Mouse (Mus musculus) NIH3T3 (cell line): Measurements from ENCODE around the gene Pcdh15.
A peak's percentile ranks its signal among the peaks of the same experiment; 100 is the strongest.

Experiments used
- DNase-seq: peaks from one replicate; pipeline ENCODE4 v3.0.0-alpha.2; 2012; ENCODE audit warnings: low read depth

Pcdh15 gene

GRCm38 (mm10) chr10:74569603-74570002 lies 1470.5 kb downstream of the Pcdh15 start:
- DNase-seq = no peak

- DNase-seq = no peak
Measured at GRCm38 (mm10) chr10:74579924-74580323, 1480.8 kb downstream of the Pcdh15 start.

DNA sequence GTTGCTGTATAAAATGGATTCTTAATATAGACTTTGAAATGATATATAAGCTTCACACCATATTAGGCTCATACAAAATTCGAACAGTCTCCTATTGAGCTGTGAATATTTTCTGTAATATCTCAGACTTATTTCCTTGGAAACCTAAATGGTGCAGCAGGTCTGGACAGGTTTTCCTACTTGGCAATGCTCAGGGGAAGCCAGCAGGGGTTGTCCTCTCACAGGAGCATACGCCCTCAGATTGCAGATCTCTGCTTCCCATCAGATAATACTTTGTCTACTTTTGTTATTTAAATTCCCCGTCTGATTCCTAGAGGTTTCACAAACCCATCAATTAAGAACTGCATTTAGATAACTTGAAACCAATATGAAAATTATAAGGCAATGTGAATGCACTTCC lies 1492.7 kb downstream of the Pcdh15 start:
- DNase-seq = no peak

DNA sequence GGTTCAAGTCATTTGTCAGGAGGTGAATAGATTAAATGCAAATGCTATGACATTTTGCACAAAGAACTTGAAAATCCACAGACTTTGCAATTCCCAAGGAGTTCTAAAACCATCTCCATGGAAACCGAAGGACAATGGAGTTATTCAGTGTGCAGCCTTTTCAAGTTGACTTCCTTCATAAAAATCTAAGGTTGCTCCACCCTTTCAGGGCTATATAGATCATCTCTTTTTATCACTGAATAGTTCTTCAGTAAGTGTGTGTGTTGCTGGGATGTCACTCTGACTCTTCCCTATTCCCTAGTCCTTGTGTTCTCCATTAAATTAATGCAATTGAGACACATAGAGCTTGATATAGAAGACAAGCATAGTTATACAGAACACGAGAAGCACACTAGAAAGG lies 1508.5 kb downstream of the Pcdh15 start:
- no peak for DNase-seq

DNA sequence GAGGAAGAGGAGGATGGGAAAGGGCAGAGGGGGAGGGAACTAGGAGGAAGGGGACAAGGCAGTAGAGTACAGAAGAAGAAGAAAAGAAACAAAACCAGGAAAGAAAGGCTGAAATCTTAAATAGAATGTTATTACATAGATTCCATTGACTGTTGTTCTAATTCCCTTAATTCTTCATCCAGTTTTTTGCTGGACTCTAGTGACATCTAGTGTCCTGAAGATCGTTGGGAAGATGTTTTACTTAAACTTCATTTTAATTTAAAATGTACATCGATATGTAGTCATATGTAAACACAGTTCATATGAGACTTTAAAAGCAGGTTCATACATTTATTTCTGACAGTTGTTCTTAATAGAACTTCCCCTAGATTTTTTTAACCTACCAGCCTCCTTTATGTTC lies 1522.7 kb downstream of the Pcdh15 start:
- DNase-seq = peak; percentile 68

DNA sequence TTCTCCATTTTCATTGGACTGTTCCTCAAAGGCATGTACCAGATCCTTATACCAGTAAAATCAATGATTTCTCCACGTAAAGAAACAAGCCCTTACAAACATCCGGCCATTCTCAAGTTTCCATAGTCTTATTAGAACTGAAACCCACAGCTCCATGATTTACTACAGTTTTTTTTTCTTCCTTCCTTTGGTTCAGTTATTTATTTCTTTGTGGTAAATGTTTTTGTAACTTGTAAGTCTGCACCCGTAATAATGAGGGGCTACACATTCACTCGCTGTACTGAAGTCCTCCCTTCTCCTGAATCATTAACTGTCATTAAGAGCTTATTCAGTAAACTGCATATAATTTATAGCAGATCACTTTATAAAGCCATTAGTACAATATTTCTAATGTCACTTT lies 1526.6 kb downstream of the Pcdh15 start:
- no peak for DNase-seq

DNA sequence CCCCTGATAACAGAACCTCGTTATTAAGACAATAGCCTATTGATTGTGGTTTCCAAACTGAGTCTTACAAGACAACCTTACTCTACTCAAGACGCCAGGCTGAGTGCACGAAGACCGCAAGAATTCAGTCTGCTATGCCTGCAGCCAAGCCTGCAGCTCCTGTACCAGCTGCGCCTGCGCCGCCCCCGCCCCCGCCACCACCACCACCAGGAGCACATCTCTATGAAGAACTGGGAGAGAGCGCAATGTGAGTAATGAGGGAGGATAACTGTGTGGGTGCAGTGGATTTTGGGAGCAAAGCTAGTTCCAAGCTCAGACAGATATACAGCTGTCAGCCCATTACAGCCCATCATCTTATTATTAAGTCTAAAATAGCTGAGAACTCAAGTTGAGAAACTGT lies 1527.5 kb downstream of the Pcdh15 start:
- no peak for DNase-seq

DNA sequence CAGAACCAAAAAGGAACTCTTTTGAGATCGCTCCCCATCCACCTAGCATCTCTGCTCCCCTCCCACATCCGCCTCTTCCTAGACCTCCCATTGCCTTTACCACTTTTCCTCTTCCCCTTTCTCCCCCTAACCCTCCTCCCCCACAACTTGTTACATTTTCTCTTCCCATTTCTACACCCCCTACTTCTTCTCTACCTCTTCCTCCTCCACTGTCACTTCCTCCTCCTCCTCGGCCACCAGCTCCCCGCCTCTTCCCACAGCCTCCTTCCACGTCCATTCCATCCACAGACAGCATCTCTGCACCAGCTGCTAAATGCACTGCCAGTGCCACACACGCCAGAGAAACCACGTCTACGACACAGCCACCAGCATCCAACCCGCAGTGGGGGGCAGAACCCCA lies 1532.2 kb downstream of the Pcdh15 start:
- DNase-seq = no peak

GRCm38 (mm10) chr10:74637040-74637439 lies 1537.9 kb downstream of the Pcdh15 start:
- DNase-seq = no peak

DNA sequence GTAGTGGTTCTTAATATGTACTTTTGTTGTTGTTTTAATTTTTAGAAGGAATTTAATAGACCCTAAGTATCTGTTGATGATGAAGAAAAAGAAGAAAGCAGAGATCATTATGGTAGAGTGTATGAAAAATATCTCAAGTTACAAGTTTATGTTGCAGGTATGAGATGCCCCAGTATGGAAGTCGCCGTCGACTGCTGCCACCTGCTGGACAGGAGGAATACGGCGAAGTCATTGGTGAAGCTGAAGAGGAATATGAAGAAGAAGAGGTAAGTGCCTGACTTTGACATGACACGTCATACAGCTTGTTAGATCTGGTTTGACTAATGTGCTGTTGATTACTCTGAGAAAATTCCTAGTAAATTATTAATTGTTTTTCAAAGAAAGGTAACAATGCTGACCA lies 1543.0 kb downstream of the Pcdh15 start:
- DNase-seq = peak; percentile 45

GRCm38 (mm10) chr10:74663171-74663570 lies 1564.0 kb downstream of the Pcdh15 start:
- DNase-seq = peak; percentile 66

- peak; percentile 84 for DNase-seq
Measured at GRCm38 (mm10) chr10:74680016-74680491, 1580.9 kb downstream of the Pcdh15 start.

DNA sequence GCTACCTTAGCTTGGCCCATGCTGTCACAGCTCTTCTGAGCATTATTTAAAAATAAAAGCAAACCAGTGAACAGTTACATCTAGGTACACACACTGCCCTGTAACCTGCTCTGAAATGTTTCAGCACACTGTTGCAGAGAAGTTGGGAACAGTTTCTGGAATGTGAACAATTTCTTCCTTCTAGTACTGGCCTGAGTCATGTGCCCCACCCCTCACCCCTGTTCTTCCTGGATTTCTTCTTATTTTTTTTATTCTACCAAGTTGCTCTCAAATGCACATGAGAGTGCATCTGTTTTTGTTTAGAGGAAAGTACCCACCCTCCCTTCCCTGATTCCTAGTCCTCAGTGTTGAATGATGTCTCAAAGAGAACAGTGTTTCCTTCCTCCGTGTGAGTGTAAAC lies 1581.4 kb downstream of the Pcdh15 start:
- peak; percentile 81 for DNase-seq
